Mouse (Mus musculus) lung, embryonic 14.5 days (tissue): ENCODE measurements around the gene Pramel3. TPM values are rescaled to one million over a fixed set of nuclear protein-coding genes. Genes with fewer than 3 reads are reported as not detected.
"Not testable (repeated sequence)": the region's sequence is repeated elsewhere in the genome, so short reads cannot be mapped to it uniquely, and the experiment has no call there.

ENCODE experiments used
- ATAC-seq: fragments of 200-750 bp; cut with Nextera tagmentation; 2 replicates; pipeline ENCODE4 v1.8.0; 2017; ENCODE audit warnings: mild to moderate bottlenecking, moderate TSS enrichment, moderate library complexity; ENCODE audit not compliant: insufficient read depth
- DNase-seq: peaks from one replicate; pipeline ENCODE4 v3.0.0-alpha.2; 2015
- H3K27ac ChIP-seq: fragments of 300-500 bp; sonication (generic); 2 replicates; pipeline ENCODE4 v1.5.1; 2014; ENCODE audit warnings: low read depth, mild to moderate bottlenecking, moderate library complexity
- H3K27me3 ChIP-seq: fragments of 300-500 bp; sonication (generic); 2 replicates; pipeline ENCODE4 v1.6.1; 2014; ENCODE audit warnings: low read length, control low read depth; ENCODE audit not compliant: insufficient read depth
- H3K36me3 ChIP-seq: fragments of 300-500 bp; sonication (generic); 2 replicates; pipeline ENCODE4 v1.6.1; 2014; ENCODE audit warnings: control low read depth; ENCODE audit not compliant: insufficient read depth
- H3K4me1 ChIP-seq: fragments of 300-500 bp; sonication (generic); 2 replicates; pipeline ENCODE4 v1.6.1; 2014; ENCODE audit warnings: antibody characterized with exemption, control low read depth; ENCODE audit not compliant: insufficient read depth
- H3K4me2 ChIP-seq: fragments of 300-500 bp; sonication (generic); 2 replicates; pipeline ENCODE4 v1.6.1; 2014; ENCODE audit warnings: mild to moderate bottlenecking
- H3K4me3 ChIP-seq: fragments of 300-500 bp; sonication (generic); 2 replicates; pipeline ENCODE4 v1.5.1; 2014; ENCODE audit warnings: low read depth, low read length
- H3K9ac ChIP-seq: fragments of 300-500 bp; sonication (generic); 2 replicates; pipeline ENCODE4 v1.6.1; 2014
- H3K9me3 ChIP-seq: fragments of 300-500 bp; sonication (generic); 2 replicates; pipeline ENCODE4 v1.6.1; 2016; ENCODE audit warnings: low read depth, low read length, control low read depth
- WGBS: fragments of 180-500 bp; shearing (Covaris S2); extraction: QIAGEN DNeasy Blood & Tissue Kit; methylation state at CpG from one replicate; pipeline ENCODE4 v1.1.7; 2014; 5-methylcytosine and 5-hydroxymethylcytosine counted together
- polyA plus RNA-seq: library from polyadenylated mRNA; unstranded; fragments of >200 nt; fragmentation: Nextera tagmentation; extraction: Ambion mirVana; gene quantifications from 2 replicates; pipeline ENCODE4 v1.2.1, GENCODE M21; 2014

Pramel3 gene
- polyA plus RNA-seq: not detected in 2 replicates

DNA sequence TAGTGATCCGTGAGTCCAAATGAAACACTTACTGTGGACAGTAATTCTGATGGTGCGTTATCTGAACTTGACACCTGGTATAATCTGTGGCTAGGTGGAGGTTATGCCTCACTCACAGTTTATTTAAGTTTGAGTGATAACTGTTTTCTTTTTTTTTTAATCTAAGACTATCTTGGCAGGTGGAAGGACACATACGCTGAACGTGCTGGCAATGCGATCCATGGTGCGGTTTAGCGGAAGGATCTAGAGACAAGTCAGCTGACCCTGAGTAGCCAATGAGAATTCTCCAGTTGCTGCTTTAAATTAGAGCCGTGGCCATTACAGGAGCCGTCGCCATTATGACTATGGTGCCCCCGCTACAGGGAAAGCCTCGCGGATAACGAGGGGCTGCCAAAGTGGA, at the start of gene Pramel3:
Gene Pramel3, plus strand, starts transcription at position 301 of the 400 bp plus-strand sequence.
- not testable (repeated sequence) for H3K27me3 ChIP-seq, H3K9me3 ChIP-seq, H3K9ac ChIP-seq, H3K27ac ChIP-seq, H3K36me3 ChIP-seq, H3K4me1 ChIP-seq, ATAC-seq, DNase-seq, H3K4me2 ChIP-seq, H3K4me3 ChIP-seq
- 92% methylated on average over 14 of the region's 14 CpGs for WGBS

DNA sequence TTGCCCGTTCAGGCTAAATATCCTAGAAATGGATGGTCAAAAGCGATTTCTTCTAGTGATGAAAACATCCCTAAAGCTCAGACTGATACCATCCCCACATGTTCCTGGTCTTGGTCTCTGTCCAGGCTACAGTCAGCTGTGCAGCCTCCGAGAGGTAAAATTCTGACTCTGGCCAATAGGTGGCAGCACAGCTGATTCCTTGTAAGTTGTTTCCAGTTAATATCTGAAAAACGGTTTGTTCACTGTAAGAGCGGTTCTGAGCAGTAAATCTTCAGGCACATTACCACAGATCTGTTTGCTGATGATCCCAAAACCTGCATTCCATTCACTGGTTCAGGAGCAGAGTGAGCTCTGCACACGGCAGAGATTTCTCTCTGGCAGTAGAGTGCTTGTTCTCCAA, 58.6 kb downstream of the Pramel3 start:
- DNase-seq, H3K4me2 ChIP-seq, H3K27me3 ChIP-seq, H3K9me3 ChIP-seq, H3K9ac ChIP-seq, H3K4me1 ChIP-seq, H3K36me3 ChIP-seq, H3K27ac ChIP-seq, ATAC-seq, H3K4me3 ChIP-seq: not testable (repeated sequence)
- 12% methylated on average over 2 of the region's 6 CpGs for WGBS

GRCm38 (mm10) chrX:135361943-135362342, 59.8 kb downstream of the Pramel3 start:
- H3K27ac ChIP-seq, ATAC-seq, H3K36me3 ChIP-seq, H3K9ac ChIP-seq, H3K9me3 ChIP-seq, H3K4me1 ChIP-seq, H3K4me3 ChIP-seq, DNase-seq, H3K4me2 ChIP-seq, H3K27me3 ChIP-seq: not testable (repeated sequence)
- no CpG with 5 or more reads among the region's 4 CpGs for WGBS

Other genes starting within 250 kb of the Pramel3 start
- gene Gm15023, start 124.7 kb upstream of the Pramel3 start, polyA plus RNA-seq: not detected in 2 replicates
- gene Tceal6, start 91.6 kb upstream of the Pramel3 start, polyA plus RNA-seq: 0.20 and 0.54 TPM in 2 replicates
- gene Gm5128, start 71.0 kb downstream of the Pramel3 start, polyA plus RNA-seq: 0.04 TPM in 1 of 2 replicates, not detected in the other
- gene Gm7903, start 131.5 kb downstream of the Pramel3 start, polyA plus RNA-seq: not detected in 2 replicates
- not detected in 2 replicates for gene AV320801, start 192.3 kb downstream of the Pramel3 start, polyA plus RNA-seq